Mouse (Mus musculus): ENCODE measurements at regions not wholly inside any gene's neighbourhood (a gene's known extent, or its start where the extent isn't known, plus 50 kb on each side); places are given as distances from the start of the nearest gene placed in this dataset.
A peak's percentile ranks its signal among the peaks of the same experiment; 100 is the strongest.

DNA sequence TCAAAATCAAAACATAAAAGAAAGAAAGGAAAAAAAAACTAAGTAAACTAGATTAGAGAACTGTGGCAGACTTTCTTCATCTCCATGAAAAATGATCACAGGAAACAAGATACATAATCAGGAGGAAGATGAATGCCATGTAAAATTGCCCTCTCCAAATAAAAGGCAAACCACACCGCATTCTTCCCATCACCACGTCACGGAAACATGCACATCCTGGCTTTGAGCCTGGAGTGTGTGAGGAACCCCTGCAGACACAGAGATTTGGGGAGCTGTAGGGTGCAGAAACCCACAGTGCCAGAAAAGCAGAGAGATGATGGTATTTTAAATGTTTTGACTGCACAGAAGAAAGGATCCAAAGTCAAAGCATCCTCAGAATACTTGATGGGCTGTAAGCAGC, 488.5 kb upstream of the Tenm4 start:
- intact Hi-C loops (cut with DNase I): no loop called here
- no peak for DNase-seq (ENCODE audit: low spot score in 2 of 2)

GRCm38 (mm10) chr7:95687733-95688132, 483.3 kb upstream of the Tenm4 start:
- peak in 1 of 2 experiments; percentile 6 for DNase-seq (ENCODE audit: low spot score in 2 of 2)
- intact Hi-C loops (cut with DNase I): no loop called here

DNA sequence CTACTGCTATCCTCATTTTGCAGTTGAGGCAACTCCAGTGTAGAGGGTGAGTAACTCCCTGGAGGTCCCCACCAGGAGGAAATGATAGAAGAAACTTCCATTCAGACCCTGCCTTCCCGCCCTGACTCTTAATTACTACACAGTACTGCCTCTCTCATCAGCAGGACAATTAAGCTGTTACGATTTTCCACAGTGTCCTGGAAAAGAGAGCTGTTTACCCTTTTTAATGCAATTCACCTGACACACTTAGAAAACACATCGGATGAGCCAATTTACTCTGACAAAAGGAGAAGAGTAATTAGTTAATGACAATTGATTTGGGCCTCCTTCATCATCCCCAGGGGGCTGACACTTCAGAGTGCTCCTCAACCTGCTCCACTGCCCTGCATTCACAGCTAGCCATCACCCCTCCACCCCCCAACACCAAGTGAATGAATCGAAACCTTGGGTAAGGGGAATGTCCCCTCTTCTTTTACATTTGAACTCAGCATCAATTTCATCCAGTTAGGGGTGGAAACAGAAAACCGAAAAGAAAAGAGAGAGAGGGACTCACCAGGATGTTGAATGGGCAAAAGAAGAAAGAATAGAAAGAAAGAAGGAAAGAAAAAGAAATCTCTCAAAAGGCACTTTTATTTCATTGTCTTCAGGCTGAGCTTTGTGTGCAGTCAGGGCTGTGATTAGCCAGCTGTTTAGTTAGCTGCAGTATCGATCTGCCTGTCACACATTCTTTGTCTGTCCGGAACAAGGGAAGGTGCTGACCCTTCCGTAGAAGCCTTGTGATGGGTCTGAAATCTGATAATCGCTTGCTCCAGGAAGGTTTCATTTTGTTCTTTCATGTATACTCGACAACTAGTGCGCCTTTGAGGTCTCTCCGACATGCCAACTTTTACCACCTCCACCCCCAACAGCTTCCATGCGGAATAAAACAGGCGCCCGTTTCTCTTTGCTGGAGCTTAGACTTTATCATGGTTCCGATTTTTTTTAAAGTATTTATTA, 482.6 kb upstream of the Tenm4 start:
- DNase-seq (ENCODE audit: low spot score in 2 of 2): no peak
- intact Hi-C loops (cut with DNase I): no loop called here

- DNase-seq (ENCODE audit: low spot score in 2 of 2): no peak
- intact Hi-C loops (cut with DNase I): no loop called here
Observed at GRCm38 (mm10) chr7:95689161-95689833, 481.7 kb upstream of the Tenm4 start.

GRCm38 (mm10) chr7:95699506-95699905, 471.5 kb upstream of the Tenm4 start:
- no peak for DNase-seq (ENCODE audit: low spot score in 2 of 2)
- intact Hi-C loops (cut with DNase I): no loop called here

GRCm38 (mm10) chr7:95710088-95710487, 461.0 kb upstream of the Tenm4 start:
- intact Hi-C loops (cut with DNase I): no loop called here
- DNase-seq (ENCODE audit: low spot score in 2 of 2): no peak

- DNase-seq (ENCODE audit: low spot score in 2 of 2): no peak
- intact Hi-C loops (cut with DNase I): no loop called here
Observed at GRCm38 (mm10) chr7:95720083-95720482, 451.0 kb upstream of the Tenm4 start.

DNA sequence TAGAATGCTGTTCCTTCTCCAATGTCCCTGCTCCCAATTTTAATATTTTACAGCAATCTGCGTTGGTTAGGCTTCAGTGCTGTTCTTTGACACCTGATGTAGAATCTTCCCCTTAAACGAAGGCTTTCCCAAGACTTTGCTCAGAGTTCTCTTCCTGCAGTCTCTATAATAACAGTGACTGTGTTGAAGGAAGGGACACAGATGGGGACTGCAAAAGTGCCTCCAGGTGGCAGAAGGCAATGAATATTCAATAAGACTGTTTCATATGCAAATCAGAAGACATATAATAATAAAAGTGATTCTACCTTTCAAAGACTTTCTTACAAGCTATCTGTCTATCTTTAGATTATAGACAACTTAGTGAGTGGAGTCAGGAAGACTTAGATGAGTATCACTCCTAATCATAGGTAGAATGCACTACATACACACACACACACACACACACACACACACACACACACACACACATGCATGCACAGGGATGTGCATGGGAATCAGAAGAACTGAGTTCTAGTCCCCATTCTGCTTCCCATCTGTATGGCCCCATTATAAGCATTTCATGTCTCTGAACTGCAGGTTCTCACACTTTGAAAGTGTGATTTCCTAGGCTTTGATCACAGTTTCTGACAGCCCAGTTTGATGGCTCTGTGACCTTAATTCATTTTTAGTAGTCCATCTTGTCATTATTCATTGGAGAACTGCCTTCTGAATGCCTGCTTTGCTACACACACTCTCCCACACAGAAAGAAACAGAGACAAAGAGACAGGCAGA, 445.1 kb upstream of the Tenm4 start:
- intact Hi-C loops (cut with DNase I): no loop called here

GRCm38 (mm10) chr7:95733807-95734206, 437.2 kb upstream of the Tenm4 start:
- intact Hi-C loops (cut with DNase I): no loop called here
- no peak for DNase-seq (ENCODE audit: low spot score in 2 of 2)

More for the DNA sequence above, 445.1 kb upstream of the Tenm4 start:
- no peak for DNase-seq (ENCODE audit: low spot score in 2 of 2)

DNA sequence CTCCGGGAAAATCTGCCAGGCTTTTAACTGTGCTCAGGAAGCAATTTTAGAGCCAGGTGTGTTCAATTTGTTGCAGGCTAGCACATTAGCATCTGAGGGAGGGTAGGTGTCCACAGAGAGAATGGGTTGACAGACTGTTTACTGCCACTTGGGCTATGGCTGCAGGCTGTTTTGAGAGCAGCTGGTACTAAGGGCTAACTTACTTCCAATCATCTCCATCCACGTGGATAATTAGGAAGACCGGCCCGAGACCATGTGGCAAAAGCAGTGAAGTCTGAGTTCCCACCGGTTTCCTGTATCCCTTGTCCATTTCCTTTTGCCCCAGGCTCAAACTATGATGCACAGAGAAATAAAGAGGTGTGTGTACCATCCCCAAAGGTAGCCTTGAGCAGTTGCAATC, 436.5 kb upstream of the Tenm4 start:
- no peak for DNase-seq (ENCODE audit: low spot score in 2 of 2)
- intact Hi-C loops (cut with DNase I): no loop called here

- no peak for DNase-seq (ENCODE audit: low spot score in 2 of 2)
- intact Hi-C loops (cut with DNase I): no loop called here
Observed at GRCm38 (mm10) chr7:95736716-95737115, 434.3 kb upstream of the Tenm4 start.

- intact Hi-C loops (cut with DNase I): no loop called here
- no peak for DNase-seq (ENCODE audit: low spot score in 2 of 2)
Observed at GRCm38 (mm10) chr7:95738725-95739245, 432.3 kb upstream of the Tenm4 start.

- DNase-seq (ENCODE audit: low spot score in 2 of 2): no peak
- intact Hi-C loops (cut with DNase I): no loop called here
Observed at GRCm38 (mm10) chr7:95739779-95740178, 431.3 kb upstream of the Tenm4 start.

DNA sequence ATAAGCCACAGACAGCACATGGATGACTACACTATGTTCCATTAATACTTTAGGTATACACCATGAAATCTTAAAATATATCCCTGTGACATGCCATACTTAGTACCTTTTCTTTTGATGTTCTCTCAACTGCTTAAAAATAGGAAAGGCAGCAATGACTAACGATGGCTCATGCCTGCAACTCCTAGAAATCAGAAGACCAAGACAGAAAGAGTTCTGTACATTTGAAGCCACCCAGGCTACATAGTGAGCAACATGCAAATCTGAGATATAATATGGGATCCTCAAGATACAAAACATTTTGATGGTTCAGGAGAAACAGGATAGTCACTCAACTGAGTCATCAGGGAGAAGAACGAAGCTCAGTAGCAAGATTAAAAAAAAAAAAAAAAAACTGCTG, 412.7 kb upstream of the Tenm4 start:
- DNase-seq (ENCODE audit: low spot score in 2 of 2): no peak
- intact Hi-C loops (cut with DNase I): no loop called here

GRCm38 (mm10) chr7:95760945-95761661, 409.9 kb upstream of the Tenm4 start:
- intact Hi-C loops (cut with DNase I): loop anchor here (10.0 kb wide), 1 partner anchor 94 kb away; no protein-coding TSS in a partner anchor
- DNase-seq (ENCODE audit: low spot score in 2 of 2): peak; percentile 65 to 66

GRCm38 (mm10) chr7:95766356-95767150, 404.5 kb upstream of the Tenm4 start:
- peak; percentile 62 to 67 for DNase-seq (ENCODE audit: low spot score in 2 of 2)
- intact Hi-C loops (cut with DNase I): loop anchor here (10.0 kb wide), 1 partner anchor 88 kb away; no protein-coding TSS in a partner anchor

DNA sequence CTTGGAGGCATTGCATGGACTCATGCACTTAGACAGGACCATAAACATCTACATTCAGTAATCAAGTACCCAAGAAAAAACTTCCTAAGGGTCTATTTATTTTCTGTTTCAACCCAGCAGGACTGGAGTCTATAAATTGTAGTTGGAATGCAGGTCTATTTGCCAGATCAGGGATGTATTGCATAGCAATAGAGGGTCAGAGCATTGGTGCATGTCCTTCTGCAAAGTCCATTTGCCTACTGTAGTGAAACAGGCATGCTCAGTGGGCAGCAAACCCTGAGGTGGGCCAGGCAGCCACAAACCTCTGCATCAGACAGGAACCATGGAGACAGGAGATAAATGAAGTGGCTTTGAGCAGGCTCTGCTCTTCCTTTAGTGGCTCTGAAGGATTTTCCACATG, 386.5 kb upstream of the Tenm4 start:
- intact Hi-C loops (cut with DNase I): no loop called here
- DNase-seq (ENCODE audit: low spot score in 2 of 2): no peak

DNA sequence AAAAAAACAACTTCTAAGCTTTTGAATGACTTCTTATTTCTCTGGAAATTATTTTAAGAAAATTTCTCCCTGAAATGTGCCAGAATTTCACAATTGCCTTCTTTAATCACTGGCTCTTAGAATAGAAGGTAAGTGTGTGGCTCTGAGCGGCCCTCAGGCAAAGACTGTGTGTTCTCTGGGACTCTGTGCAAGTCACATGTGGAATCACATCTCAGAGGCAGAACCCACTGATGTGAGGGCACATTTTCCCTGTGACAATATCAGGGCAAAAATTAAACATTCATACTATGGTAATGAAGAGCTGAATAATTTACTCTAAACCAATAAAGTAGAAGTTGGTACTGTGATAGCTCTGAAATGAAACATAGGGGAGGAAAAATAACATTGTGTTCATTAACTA, 383.5 kb upstream of the Tenm4 start:
- no peak for DNase-seq (ENCODE audit: low spot score in 2 of 2)
- intact Hi-C loops (cut with DNase I): no loop called here

All from left cerebral cortex, postnatal 36 days (tissue).